Mouse (Mus musculus) liver, adult 2 months (tissue): ENCODE results near the gene Acrv1.

ENCODE experiments used
- CTCF ChIP-seq: fragments of 200-500 bp; IDR thresholded peaks from 2 replicates; pipeline ENCODE4 v1.5.1; 2011; ENCODE audit warnings: low read depth, low read length, control low read depth
- POLR2A ChIP-seq: fragments of 200-500 bp; IDR thresholded peaks from 2 replicates; pipeline ENCODE4 v1.6.1; 2011; ENCODE audit warnings: low read length, control low read depth; ENCODE audit not compliant: insufficient read depth; ENCODE audit errors: extremely low read depth

DNA sequence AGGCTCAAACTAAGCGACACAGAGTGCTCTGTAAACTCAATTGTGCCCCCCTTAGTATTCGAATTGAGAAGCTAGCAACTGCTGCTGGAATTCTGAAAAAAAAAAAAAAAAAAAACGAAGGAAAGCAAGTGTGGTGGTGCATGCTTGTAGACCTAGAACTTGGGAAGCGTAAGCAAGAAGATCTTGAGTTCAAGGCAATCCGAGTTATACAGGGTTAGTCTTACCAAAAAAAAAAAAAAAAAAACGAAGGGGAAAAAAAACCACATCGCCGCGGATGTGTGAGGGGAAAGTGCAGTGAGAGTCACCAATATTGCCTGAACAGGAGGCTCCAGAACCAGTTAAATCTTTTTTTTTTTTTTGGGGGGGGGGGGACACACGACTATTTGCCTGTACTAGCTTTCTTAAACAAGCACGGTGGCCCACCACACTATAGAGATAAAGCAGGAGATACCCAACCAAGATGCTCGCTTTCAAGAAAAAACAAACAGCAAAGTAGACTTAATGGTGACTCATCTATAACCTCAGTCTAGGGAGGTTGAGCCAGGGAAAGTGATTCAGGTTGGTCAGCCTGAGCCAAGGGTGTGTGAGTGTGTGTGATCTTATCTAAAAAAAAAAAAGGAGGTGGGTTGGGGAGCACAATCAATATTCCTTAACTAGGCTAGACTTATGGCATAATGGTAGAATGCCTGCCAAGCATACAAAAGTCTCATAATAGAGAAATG, 34.2 kb downstream of the Acrv1 start, which contains the start of gene Chek1:
- TF ChIP-seq POLR2A (no peak), CTCF (no peak)
